Mouse (Mus musculus): ENCODE results near the gene Tirap. TPM values are rescaled to one million over a fixed set of nuclear protein-coding genes. Genes with fewer than 3 reads are reported as not detected.

Gene Tirap
- polyA plus RNA-seq, 1 experiment, result 13.0 TPM

GRCm38 (mm10) chr9:35228671-35229070 lies 28.6 kb upstream of the Tirap start:
- 84% methylated on average over 3 of the region's 3 CpGs for WGBS
- no peaks in the 10 kb centered on the region for H3K27me3 ChIP-seq (ENCODE audit: control insufficient read depth, insufficient read depth, low read length)
- TF ChIP-seq CTCF (IDR thresholded peaks at IDR 0.05; ENCODE audit: extremely low read depth, insufficient read length, insufficient replicate concordance, low read depth, low read length), result no peak
- TF ChIP-seq POLR2A (IDR thresholded peaks at IDR 0.05; ENCODE audit: low read depth, low read length), result no peak
- peaks cover 27% of the 10 kb centered on the region for H3K36me3 ChIP-seq (ENCODE audit: control insufficient read depth, insufficient read depth, low read length)
- H3K27ac ChIP-seq (ENCODE audit: insufficient read depth, low read depth, low read length), result no peak overlapping the region
- no peak overlapping the region for H3K4me3 ChIP-seq (ENCODE audit: low read depth, low read length)
- H3K4me1 ChIP-seq (ENCODE audit: control insufficient read depth, insufficient read depth, insufficient read length, low read length), result no peaks in the 10 kb centered on the region

- H3K36me3 ChIP-seq (ENCODE audit: control insufficient read depth, insufficient read depth, low read length), result peaks cover 41% of the 10 kb centered on the region
- 97% methylated on average over 3 of the region's 3 CpGs for WGBS
Measured at GRCm38 (mm10) chr9:35223466-35223865, 23.4 kb upstream of the Tirap start.

GRCm38 (mm10) chr9:35217963-35218362 lies 17.9 kb upstream of the Tirap start:
- 63% methylated on average over 1 of the region's 1 CpGs for WGBS
- H3K4me1 ChIP-seq (ENCODE audit: control insufficient read depth, insufficient read depth, insufficient read length, low read length), result no peaks in the 10 kb centered on the region
- no peak for TF ChIP-seq CTCF (IDR thresholded peaks at IDR 0.05; ENCODE audit: extremely low read depth, insufficient read length, insufficient replicate concordance, low read depth, low read length)
- H3K27ac ChIP-seq (ENCODE audit: insufficient read depth, low read depth, low read length), result no peak overlapping the region
- H3K27me3 ChIP-seq (ENCODE audit: control insufficient read depth, insufficient read depth, low read length), result no peaks in the 10 kb centered on the region
- no peak overlapping the region for H3K4me3 ChIP-seq (ENCODE audit: low read depth, low read length)
- peaks cover 68% of the 10 kb centered on the region for H3K36me3 ChIP-seq (ENCODE audit: control insufficient read depth, insufficient read depth, low read length)

More at GRCm38 (mm10) chr9:35223466-35223865, 23.4 kb upstream of the Tirap start:
- Histone ChIP-seq H3K27me3 (ENCODE audit: control insufficient read depth, insufficient read depth, low read length) (no peaks in the 10 kb centered on the region), H3K4me3 (ENCODE audit: low read depth, low read length) (no peak overlapping the region), H3K27ac (ENCODE audit: insufficient read depth, low read depth, low read length) (no peak overlapping the region), H3K4me1 (ENCODE audit: control insufficient read depth, insufficient read depth, insufficient read length, low read length) (no peaks in the 10 kb centered on the region)
- TF ChIP-seq CTCF (IDR thresholded peaks at IDR 0.05; ENCODE audit: extremely low read depth, insufficient read length, insufficient replicate concordance, low read depth, low read length) (no peak), POLR2A (IDR thresholded peaks at IDR 0.05; ENCODE audit: low read depth, low read length) (no peak)

- WGBS, result 24% methylated on average over 26 of the region's 26 CpGs
- Histone ChIP-seq H3K4me3 (ENCODE audit: low read depth, low read length) (peak overlapping the region; percentile 86), H3K36me3 (ENCODE audit: control insufficient read depth, insufficient read depth, low read length) (peaks cover 46% of the 10 kb centered on the region)
Measured at GRCm38 (mm10) chr9:35211573-35212511, 11.8 kb upstream of the Tirap start.

GRCm38 (mm10) chr9:35210542-35211474 lies 10.7 kb upstream of the Tirap start, which contains the start of gene Foxred1:
TSS of gene Foxred1 (minus strand) at chr9:35211055.
- Histone ChIP-seq H3K36me3 (ENCODE audit: control insufficient read depth, insufficient read depth, low read length) (peaks cover 51% of the 10 kb centered on the region), H3K4me1 (ENCODE audit: control insufficient read depth, insufficient read depth, insufficient read length, low read length) (peaks cover 5% of the 10 kb centered on the region; the same call in 1 of the 2 replicates), H3K27ac (ENCODE audit: insufficient read depth, low read depth, low read length) (peak within 1 kb of the TSS; percentile 89), H3K27me3 (ENCODE audit: control insufficient read depth, insufficient read depth, low read length) (no peaks in the 10 kb centered on the region), H3K4me3 (ENCODE audit: low read depth, low read length) (peak within 1 kb of the TSS; percentile 88)
- under 1% methylated on average over 72 of the region's 72 CpGs for WGBS
- TF ChIP-seq POLR2A (IDR thresholded peaks at IDR 0.05; ENCODE audit: low read depth, low read length) (peak; percentile 92), CTCF (IDR thresholded peaks at IDR 0.05; ENCODE audit: extremely low read depth, insufficient read length, insufficient replicate concordance, low read depth, low read length) (no peak)

More at GRCm38 (mm10) chr9:35211573-35212511, 11.8 kb upstream of the Tirap start:
- Histone ChIP-seq H3K27me3 (ENCODE audit: control insufficient read depth, insufficient read depth, low read length) (no peaks in the 10 kb centered on the region), H3K27ac (ENCODE audit: insufficient read depth, low read depth, low read length) (peak overlapping the region; percentile 89), H3K4me1 (ENCODE audit: control insufficient read depth, insufficient read depth, insufficient read length, low read length) (peaks cover 5% of the 10 kb centered on the region; the same call in 1 of the 2 replicates)
- TF ChIP-seq POLR2A (IDR thresholded peaks at IDR 0.05; ENCODE audit: low read depth, low read length) (no peak), CTCF (IDR thresholded peaks at IDR 0.05; ENCODE audit: extremely low read depth, insufficient read length, insufficient replicate concordance, low read depth, low read length) (no peak)

GRCm38 (mm10) chr9:35204421-35204820 lies 4.3 kb upstream of the Tirap start:
- Histone ChIP-seq H3K4me3 (ENCODE audit: low read depth, low read length) (no peak overlapping the region), H3K4me1 (ENCODE audit: control insufficient read depth, insufficient read depth, insufficient read length, low read length) (peaks cover 3% of the 10 kb centered on the region; the same call in 1 of the 2 replicates), H3K27me3 (ENCODE audit: control insufficient read depth, insufficient read depth, low read length) (no peaks in the 10 kb centered on the region), H3K27ac (ENCODE audit: insufficient read depth, low read depth, low read length) (no peak overlapping the region), H3K36me3 (ENCODE audit: control insufficient read depth, insufficient read depth, low read length) (peaks cover 33% of the 10 kb centered on the region)
- WGBS, result 92% methylated on average over 2 of the region's 2 CpGs
- no peak for TF ChIP-seq POLR2A (IDR thresholded peaks at IDR 0.05; ENCODE audit: low read depth, low read length)
- no peak for TF ChIP-seq CTCF (IDR thresholded peaks at IDR 0.05; ENCODE audit: extremely low read depth, insufficient read length, insufficient replicate concordance, low read depth, low read length)
